Mouse (Mus musculus): ENCODE results near the gene Sgcd. TPM values are rescaled to one million over a fixed set of nuclear protein-coding genes. Genes with fewer than 3 reads are reported as not detected.

The Sgcd gene
- total and polyA plus RNA-seq, 3 experiments, result 7.1 to 69.5 (median 60.9) TPM

DNA sequence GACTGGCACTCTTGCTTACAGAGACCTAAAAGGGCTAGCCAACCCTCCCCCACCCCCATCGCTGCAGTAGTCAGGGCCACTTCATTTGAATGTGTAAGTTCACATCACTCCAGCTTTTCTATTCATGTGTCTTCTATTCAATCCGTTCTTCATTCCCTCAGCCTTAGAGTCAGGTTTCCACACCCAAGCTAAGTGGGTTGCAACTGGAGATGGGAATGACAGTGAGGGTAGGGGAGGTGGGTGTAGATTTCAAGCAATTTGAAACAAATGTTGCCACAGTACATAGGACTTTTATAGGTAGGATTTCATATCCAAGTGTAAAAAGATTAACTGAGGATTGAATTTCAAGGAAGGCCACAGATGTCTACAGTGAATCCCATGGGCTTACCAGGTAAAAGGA is 870.9 kb downstream of the Sgcd start:
- intact Hi-C loops (cut with DNase I), result no loop called here
- no peak overlapping the region for H3K9ac ChIP-seq (ENCODE audit: low read depth, low read length)
- H3K4me3 ChIP-seq, result no peak overlapping the region
- WGBS, result 64% methylated on average over 2 of the region's 2 CpGs
- no peaks in the 10 kb centered on the region for H3K79me2 ChIP-seq (replicated peaks; ENCODE audit: control insufficient read depth, insufficient read depth, low read length)
- peaks cover 2% of the 10 kb centered on the region; the same call in 1 of the 2 replicates for H3K4me1 ChIP-seq (ENCODE audit: control insufficient read depth, insufficient read depth, low read length)
- TF ChIP-seq POLR2A (IDR thresholded peaks at IDR 0.05; ENCODE audit: insufficient read depth, low read depth, low read length) (no peak), EP300 (IDR thresholded peaks at IDR 0.05; ENCODE audit: insufficient read depth, low read depth, low read length) (no peak), CTCF (IDR thresholded peaks at IDR 0.05) (no peak)
- H3K27me3 ChIP-seq (ENCODE audit: control insufficient read depth, insufficient read depth, low read length), result no peaks in the 10 kb centered on the region
- no peak for DNase-seq
- H3K27ac ChIP-seq, result no peak overlapping the region
- H3K36me3 ChIP-seq (ENCODE audit: control insufficient read depth, insufficient read depth, low read length), result no peaks in the 10 kb centered on the region

DNA sequence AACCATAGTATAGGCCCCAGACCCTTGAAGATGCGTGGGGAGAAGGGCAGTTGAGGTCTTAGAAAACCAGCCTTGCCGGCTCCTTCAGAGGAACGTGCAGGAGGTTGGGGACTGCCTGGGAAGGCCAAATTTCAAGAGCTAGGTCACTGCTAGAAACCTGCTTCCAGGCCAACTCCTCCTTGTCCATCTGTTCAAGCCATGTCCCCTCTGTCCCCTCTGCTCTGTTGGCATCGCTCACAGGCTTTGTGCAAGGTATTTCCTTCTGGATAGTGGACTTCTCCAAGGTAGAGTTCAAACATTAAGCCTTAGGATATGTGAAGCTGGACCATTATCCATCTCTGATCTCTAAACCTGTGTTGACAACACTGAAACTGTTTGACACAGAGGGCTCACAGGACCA is 874.4 kb downstream of the Sgcd start:
- no peak overlapping the region for H3K4me3 ChIP-seq
- no peak overlapping the region for H3K9ac ChIP-seq (ENCODE audit: low read depth, low read length)
- H3K4me1 ChIP-seq (ENCODE audit: control insufficient read depth, insufficient read depth, low read length), result peaks cover 2% of the 10 kb centered on the region; the same call in 1 of the 2 replicates
- TF ChIP-seq EP300 (IDR thresholded peaks at IDR 0.05; ENCODE audit: insufficient read depth, low read depth, low read length) (no peak), POLR2A (IDR thresholded peaks at IDR 0.05; ENCODE audit: insufficient read depth, low read depth, low read length) (no peak), CTCF (IDR thresholded peaks at IDR 0.05) (no peak)
- no peaks in the 10 kb centered on the region for H3K27me3 ChIP-seq (ENCODE audit: control insufficient read depth, insufficient read depth, low read length)
- H3K36me3 ChIP-seq (ENCODE audit: control insufficient read depth, insufficient read depth, low read length), result no peaks in the 10 kb centered on the region
- H3K27ac ChIP-seq, result no peak overlapping the region
- H3K79me2 ChIP-seq (replicated peaks; ENCODE audit: control insufficient read depth, insufficient read depth, low read length), result no peaks in the 10 kb centered on the region
- intact Hi-C loops (cut with DNase I), result no loop called here
- 86% methylated on average over 4 of the region's 4 CpGs for whole genome bisulfite sequencing
- DNase-seq, result no peak

DNA sequence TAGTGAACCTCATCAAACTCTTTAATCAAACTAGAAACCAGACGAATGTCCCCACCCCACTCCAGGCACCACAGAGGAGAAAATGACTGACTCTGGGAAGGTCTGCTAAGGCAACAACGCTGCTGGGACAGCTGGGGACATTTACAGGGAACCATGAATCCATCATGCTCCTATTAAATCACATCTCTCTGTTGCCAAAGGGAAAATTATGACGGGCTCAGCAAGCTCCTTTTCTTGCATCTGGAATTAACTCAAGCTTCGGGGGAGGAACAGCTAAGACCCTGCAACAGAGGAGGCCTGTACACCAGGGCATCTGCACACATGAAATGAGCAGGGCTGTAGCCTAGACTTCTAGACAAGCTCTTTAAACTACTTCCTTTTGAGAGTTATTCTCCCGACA is 875.7 kb downstream of the Sgcd start:
- H3K27me3 ChIP-seq (ENCODE audit: control insufficient read depth, insufficient read depth, low read length), result no peaks in the 10 kb centered on the region
- no peak for TF ChIP-seq POLR2A (IDR thresholded peaks at IDR 0.05; ENCODE audit: insufficient read depth, low read depth, low read length)
- TF ChIP-seq CTCF (IDR thresholded peaks at IDR 0.05), result no peak
- no peak for TF ChIP-seq EP300 (IDR thresholded peaks at IDR 0.05; ENCODE audit: insufficient read depth, low read depth, low read length)
- no peaks in the 10 kb centered on the region for H3K79me2 ChIP-seq (replicated peaks; ENCODE audit: control insufficient read depth, insufficient read depth, low read length)
- H3K27ac ChIP-seq, result no peak overlapping the region
- WGBS, result 68% methylated on average over 5 of the region's 5 CpGs
- H3K36me3 ChIP-seq (ENCODE audit: control insufficient read depth, insufficient read depth, low read length), result no peaks in the 10 kb centered on the region
- H3K4me3 ChIP-seq, result no peak overlapping the region
- no peak for DNase-seq
- H3K4me1 ChIP-seq (ENCODE audit: control insufficient read depth, insufficient read depth, low read length), result peaks cover 2% of the 10 kb centered on the region; the same call in 1 of the 2 replicates
- H3K9ac ChIP-seq (ENCODE audit: low read depth, low read length), result no peak overlapping the region
- intact Hi-C loops (cut with DNase I), result no loop called here

DNA sequence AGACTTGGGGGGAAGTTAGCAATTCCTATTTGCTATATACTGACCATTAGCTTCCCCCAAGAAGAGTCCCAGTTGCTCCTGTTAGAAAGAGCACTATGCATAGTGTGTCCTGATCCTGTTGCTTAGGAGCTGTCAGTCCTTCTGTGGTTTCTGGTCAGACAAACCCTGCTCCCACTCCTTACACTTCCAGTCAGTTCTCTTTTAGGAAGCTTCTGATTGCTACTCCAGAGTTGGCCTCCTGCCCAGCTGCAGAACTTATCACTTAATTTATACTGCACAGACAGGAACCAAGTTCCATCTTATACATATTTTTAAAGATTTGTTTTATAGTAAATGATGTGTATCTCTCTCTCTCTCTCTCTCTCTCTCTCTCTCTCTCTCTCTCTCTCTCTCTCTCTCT is 878.5 kb downstream of the Sgcd start:
- Histone ChIP-seq H3K27ac (no peak overlapping the region), H3K27me3 (ENCODE audit: control insufficient read depth, insufficient read depth, low read length) (no peaks in the 10 kb centered on the region), H3K4me1 (ENCODE audit: control insufficient read depth, insufficient read depth, low read length) (no peaks in the 10 kb centered on the region), H3K9ac (ENCODE audit: low read depth, low read length) (no peak overlapping the region), H3K36me3 (ENCODE audit: control insufficient read depth, insufficient read depth, low read length) (no peaks in the 10 kb centered on the region), H3K79me2 (replicated peaks; ENCODE audit: control insufficient read depth, insufficient read depth, low read length) (no peaks in the 10 kb centered on the region), H3K4me3 (no peak overlapping the region)
- TF ChIP-seq CTCF (IDR thresholded peaks at IDR 0.05) (no peak), EP300 (IDR thresholded peaks at IDR 0.05; ENCODE audit: insufficient read depth, low read depth, low read length) (no peak), POLR2A (IDR thresholded peaks at IDR 0.05; ENCODE audit: insufficient read depth, low read depth, low read length) (no peak)
- intact Hi-C loops (cut with DNase I), result no loop called here
- DNase-seq, result no peak

DNA sequence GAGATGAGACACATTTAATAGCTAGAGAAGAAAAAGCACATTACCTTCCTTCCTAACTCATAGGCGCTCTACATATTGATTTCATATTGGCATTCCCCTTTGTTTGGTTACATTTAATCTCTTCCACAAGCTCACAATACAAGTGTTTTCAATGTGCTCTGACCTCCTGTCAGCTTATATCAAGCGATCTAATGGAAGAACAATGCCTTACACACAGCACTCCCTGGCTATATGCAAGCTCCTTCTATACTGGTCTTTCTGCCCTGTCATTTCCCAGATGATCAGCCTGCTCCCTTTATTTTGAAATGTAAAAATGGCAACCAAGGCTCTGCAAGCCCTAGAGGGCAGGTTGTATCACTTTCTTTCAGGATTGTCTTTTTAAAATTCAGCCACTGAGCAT is 881.1 kb downstream of the Sgcd start:
- TF ChIP-seq CTCF (IDR thresholded peaks at IDR 0.05) (no peak), POLR2A (IDR thresholded peaks at IDR 0.05; ENCODE audit: insufficient read depth, low read depth, low read length) (no peak), EP300 (IDR thresholded peaks at IDR 0.05; ENCODE audit: insufficient read depth, low read depth, low read length) (no peak)
- DNase-seq, result no peak
- no peaks in the 10 kb centered on the region for H3K79me2 ChIP-seq (replicated peaks; ENCODE audit: control insufficient read depth, insufficient read depth, low read length)
- intact Hi-C loops (cut with DNase I), result no loop called here
- 89% methylated on average over 2 of the region's 2 CpGs for WGBS
- H3K9ac ChIP-seq (ENCODE audit: low read depth, low read length), result no peak overlapping the region
- H3K27me3 ChIP-seq (ENCODE audit: control insufficient read depth, insufficient read depth, low read length), result no peaks in the 10 kb centered on the region
- no peaks in the 10 kb centered on the region for H3K4me1 ChIP-seq (ENCODE audit: control insufficient read depth, insufficient read depth, low read length)
- no peak overlapping the region for H3K27ac ChIP-seq
- H3K36me3 ChIP-seq (ENCODE audit: control insufficient read depth, insufficient read depth, low read length), result no peaks in the 10 kb centered on the region
- no peak overlapping the region for H3K4me3 ChIP-seq

DNA sequence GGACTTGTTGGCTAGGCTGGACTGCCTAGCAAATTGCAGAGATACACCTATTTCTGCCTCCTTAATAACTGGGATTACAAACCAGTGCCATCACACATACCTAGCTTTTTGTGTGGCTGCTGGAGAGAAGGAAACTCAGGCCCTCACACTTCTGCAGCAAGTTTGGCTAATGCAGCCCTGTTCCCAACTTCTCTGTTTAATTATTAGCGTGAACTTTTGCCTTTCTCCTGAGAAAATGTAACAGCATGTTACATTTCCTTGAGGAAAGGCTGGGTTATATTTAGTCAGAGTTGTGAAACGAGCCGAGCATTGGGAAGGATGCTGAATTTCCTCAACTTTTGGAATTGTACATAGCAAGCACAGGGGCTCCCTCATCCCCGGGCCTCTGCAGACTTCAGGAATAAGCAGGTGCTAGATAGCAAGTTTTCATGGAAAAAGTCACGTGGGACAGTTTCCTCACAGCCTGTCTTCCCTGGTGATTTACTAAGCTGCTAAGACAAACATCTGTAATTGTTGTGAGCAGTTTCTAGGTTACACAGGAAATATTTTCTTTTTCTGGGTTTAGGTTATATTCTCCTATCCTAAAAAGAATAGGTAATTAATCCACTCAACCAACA is 895.4 kb downstream of the Sgcd start:
- WGBS, result 46% methylated on average over 5 of the region's 5 CpGs
- Histone ChIP-seq H3K79me2 (replicated peaks; ENCODE audit: control insufficient read depth, insufficient read depth, low read length) (no peaks in the 10 kb centered on the region), H3K27ac (no peak overlapping the region), H3K4me3 (no peak overlapping the region), H3K4me1 (ENCODE audit: control insufficient read depth, insufficient read depth, low read length) (no peaks in the 10 kb centered on the region; the same call in 1 of the 2 replicates), H3K27me3 (ENCODE audit: control insufficient read depth, insufficient read depth, low read length) (no peaks in the 10 kb centered on the region), H3K9ac (ENCODE audit: low read depth, low read length) (no peak overlapping the region), H3K36me3 (ENCODE audit: control insufficient read depth, insufficient read depth, low read length) (no peaks in the 10 kb centered on the region)
- TF ChIP-seq POLR2A (IDR thresholded peaks at IDR 0.05; ENCODE audit: insufficient read depth, low read depth, low read length), result no peak
- TF ChIP-seq CTCF (IDR thresholded peaks at IDR 0.05), result no peak
- no peak for TF ChIP-seq EP300 (IDR thresholded peaks at IDR 0.05; ENCODE audit: insufficient read depth, low read depth, low read length)
- DNase-seq, result no peak
- intact Hi-C loops (cut with DNase I), result no loop called here
